Mouse (Mus musculus) kidney, embryonic 16.5 days (tissue): ENCODE measurements at regions not wholly inside any gene's neighbourhood (a gene's known extent, or its start where the extent isn't known, plus 50 kb on each side); places are given as distances from the start of the nearest gene placed in this dataset.

Source experiments
- ATAC-seq: fragments of 200-750 bp; cut with Nextera tagmentation; 2 replicates; pipeline ENCODE4 v1.8.0; 2017; ENCODE audit warnings: moderate TSS enrichment; ENCODE audit not compliant: low FRiP score, low TSS enrichment
- H3K27ac ChIP-seq: fragments of 300-500 bp; sonication (generic); 2 replicates; pipeline ENCODE4 v1.5.1; 2014; ENCODE audit warnings: low read length
- H3K27me3 ChIP-seq: fragments of 300-500 bp; sonication (generic); 2 replicates; pipeline ENCODE4 v1.6.1; 2014; ENCODE audit warnings: low read length, control low read depth, mixed read lengths; ENCODE audit not compliant: insufficient read depth
- H3K36me3 ChIP-seq: fragments of 300-500 bp; sonication (generic); 2 replicates; pipeline ENCODE4 v1.6.1; 2014; ENCODE audit warnings: low read length, control low read depth, mixed read lengths; ENCODE audit not compliant: insufficient read depth
- H3K4me1 ChIP-seq: fragments of 300-500 bp; sonication (generic); 2 replicates; pipeline ENCODE4 v1.6.1; 2014; ENCODE audit warnings: low read length, control low read depth, mixed read lengths; ENCODE audit not compliant: insufficient read depth
- H3K4me2 ChIP-seq: fragments of 300-500 bp; sonication (generic); replicated peaks from 2 replicates; pipeline ENCODE4 v1.6.1; 2014; ENCODE audit warnings: low read depth, low read length
- H3K4me3 ChIP-seq: fragments of 300-500 bp; sonication (generic); 2 replicates; pipeline ENCODE4 v1.5.1; 2014; ENCODE audit warnings: mild to moderate bottlenecking, low read length
- H3K9ac ChIP-seq: fragments of 300-500 bp; sonication (generic); replicated peaks from 2 replicates; pipeline ENCODE4 v1.6.1; 2014; ENCODE audit warnings: low read length
- H3K9me3 ChIP-seq: fragments of 300-500 bp; sonication (generic); 2 replicates; pipeline ENCODE4 v1.6.1; 2016; ENCODE audit warnings: low read length, control low read depth
- WGBS: fragments of 180-500 bp; shearing (Covaris S2); extraction: QIAGEN DNeasy Blood & Tissue Kit; methylation state at CpG from one replicate; pipeline ENCODE4 v1.1.7; 2014; 5-methylcytosine and 5-hydroxymethylcytosine counted together

DNA sequence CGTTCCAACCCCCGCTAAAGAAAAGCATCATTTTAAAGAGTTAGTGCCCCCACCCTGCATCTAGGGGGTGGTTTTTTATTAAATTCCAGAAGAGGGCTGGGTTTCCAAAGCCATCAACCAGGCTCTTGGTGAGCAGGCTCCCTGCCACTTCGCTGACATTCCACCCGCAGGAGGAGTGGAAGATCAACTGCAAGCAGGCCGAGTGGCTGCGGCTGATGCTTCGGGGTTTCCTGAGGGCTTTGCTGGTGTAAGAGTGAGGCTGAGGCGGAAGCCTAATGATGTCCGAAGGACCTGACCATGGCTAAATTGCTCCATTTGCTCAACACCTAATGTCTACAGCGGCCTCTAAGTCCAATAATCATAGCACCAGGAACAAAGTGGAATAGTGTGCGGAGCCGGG, 118.0 kb downstream of the Tmem30b start:
- Histone ChIP-seq H3K36me3 (no peaks in the 10 kb centered on the region), H3K9me3 (no peaks in the 10 kb centered on the region), H3K27ac (no peak overlapping the region), H3K4me3 (peak overlapping the region; percentile 44), H3K4me2 (peak overlapping the region; percentile 62), H3K27me3 (no peaks in the 10 kb centered on the region), H3K4me1 (0 out of 2 replicates have a peak, but pooled peaks cover 3% of the 10 kb centered on the region), H3K9ac (peak overlapping the region; percentile 50; the same call in 1 of the 2 replicates)
- WGBS, result 17% methylated on average over 12 of the region's 12 CpGs
- peak; percentile 61 for ATAC-seq

DNA sequence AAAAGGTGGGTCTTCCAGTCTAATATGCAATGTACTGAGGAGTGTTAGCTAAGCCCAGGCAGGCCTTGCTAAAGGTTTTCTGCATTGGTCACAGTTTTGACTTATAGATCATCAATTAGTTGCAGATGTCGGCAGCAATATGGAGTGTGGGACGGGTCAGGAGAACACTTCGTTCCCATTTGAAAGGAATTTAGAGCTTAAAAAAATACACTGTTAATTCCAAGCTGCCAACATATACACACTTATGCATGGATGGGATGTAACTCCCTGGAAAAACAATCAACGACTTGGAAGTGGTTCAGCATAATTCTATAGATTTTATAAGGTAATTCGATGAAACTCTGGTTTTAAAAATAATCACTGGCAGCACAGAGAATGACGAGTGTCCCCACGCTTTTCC, 121.4 kb downstream of the Tmem30b start:
- no peak overlapping the region for H3K4me3 ChIP-seq
- no peaks in the 10 kb centered on the region for H3K27me3 ChIP-seq
- 0 out of 2 replicates have a peak, but pooled peaks cover 3% of the 10 kb centered on the region for H3K4me1 ChIP-seq
- no peak overlapping the region for H3K27ac ChIP-seq
- H3K9me3 ChIP-seq, result no peaks in the 10 kb centered on the region
- H3K9ac ChIP-seq, result no peak overlapping the region
- 70% methylated on average over 7 of the region's 7 CpGs for WGBS
- no peak overlapping the region for H3K4me2 ChIP-seq
- ATAC-seq, result no peak
- no peaks in the 10 kb centered on the region for H3K36me3 ChIP-seq

DNA sequence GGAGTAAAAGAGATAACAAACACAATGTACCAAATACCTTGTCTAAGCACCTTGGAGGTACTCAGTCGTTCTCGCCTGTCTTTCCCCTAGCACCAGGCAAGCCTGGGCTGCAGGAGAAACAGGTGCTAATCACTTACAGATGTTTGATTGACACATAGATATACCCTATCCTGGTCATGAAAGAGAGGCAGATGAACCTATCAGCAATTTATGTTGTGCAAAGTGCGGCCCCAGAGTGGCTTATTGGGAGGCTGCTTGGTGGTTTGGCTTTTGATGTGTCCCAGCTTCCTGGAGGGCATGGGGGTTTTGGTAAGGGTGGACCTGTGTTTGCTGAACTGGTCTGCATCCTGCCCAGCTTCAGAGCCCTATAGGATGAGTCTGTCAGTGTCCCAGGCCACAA, 129.1 kb downstream of the Tmem30b start:
- Histone ChIP-seq H3K4me2 (no peak overlapping the region), H3K9ac (no peak overlapping the region), H3K36me3 (no peaks in the 10 kb centered on the region), H3K4me3 (no peak overlapping the region), H3K27ac (no peak overlapping the region), H3K4me1 (peaks cover 9% of the 10 kb centered on the region), H3K9me3 (no peaks in the 10 kb centered on the region), H3K27me3 (0 out of 2 replicates have a peak, but pooled peaks cover 3% of the 10 kb centered on the region)
- WGBS, result 89% methylated on average over 3 of the region's 3 CpGs
- ATAC-seq, result no peak

DNA sequence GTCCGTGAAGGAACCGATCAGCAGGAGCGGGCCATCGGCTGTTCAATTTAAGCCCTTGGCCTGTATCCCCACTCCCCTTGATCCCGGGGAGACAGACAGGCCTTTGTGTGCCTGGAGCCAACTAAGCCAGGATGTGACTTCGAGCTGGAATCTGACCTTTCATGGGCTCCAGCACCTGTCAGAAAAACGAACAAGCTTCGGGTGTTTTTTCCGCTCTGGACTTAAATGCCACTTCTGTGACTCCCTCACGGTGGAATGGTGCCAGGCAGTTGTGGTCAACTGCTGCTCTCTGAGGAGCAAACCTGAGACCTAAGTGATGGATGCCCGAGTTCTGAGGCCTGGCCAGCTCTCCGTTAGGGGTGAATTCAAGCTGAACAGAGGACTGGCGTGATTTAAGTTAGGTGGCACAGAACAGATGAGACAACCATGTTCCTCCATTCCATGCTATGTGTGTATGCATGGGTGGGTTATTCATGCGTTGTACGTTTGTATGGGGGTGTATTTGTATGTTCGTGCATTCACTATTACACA, 129.8 kb downstream of the Tmem30b start:
- Histone ChIP-seq H3K4me2 (no peak overlapping the region), H3K36me3 (no peaks in the 10 kb centered on the region), H3K9me3 (no peaks in the 10 kb centered on the region), H3K4me3 (no peak overlapping the region), H3K9ac (no peak overlapping the region), H3K27ac (no peak overlapping the region), H3K4me1 (peaks cover 9% of the 10 kb centered on the region), H3K27me3 (0 out of 2 replicates have a peak, but pooled peaks cover 3% of the 10 kb centered on the region)
- ATAC-seq, result no peak
- WGBS, result 50% methylated on average over 16 of the region's 16 CpGs

DNA sequence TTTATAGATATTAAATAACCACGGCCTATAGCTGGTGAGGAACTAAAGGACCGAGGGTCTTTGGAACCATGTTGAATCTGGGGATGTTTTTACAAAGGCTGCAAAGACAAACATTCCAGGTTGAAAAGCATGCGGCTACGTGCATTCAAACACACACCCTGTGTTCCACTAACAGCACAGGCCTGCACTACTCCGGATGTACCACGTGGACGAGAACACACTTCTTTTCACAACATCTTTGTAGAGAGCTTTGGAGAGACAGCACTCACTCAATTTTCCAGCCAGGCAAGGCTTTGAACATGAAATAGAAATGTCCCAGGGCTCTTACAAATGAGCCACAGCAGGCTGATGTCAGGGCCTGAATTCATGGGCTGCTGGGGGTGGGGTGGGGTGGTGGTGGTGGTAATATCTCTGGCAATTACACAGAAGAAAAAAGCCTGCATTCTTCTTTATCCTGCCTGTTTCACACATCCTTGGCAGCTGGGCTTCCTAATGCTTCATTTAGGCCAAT, 129.3 kb downstream of the Slc38a6 start:
- no peak overlapping the region for H3K4me3 ChIP-seq
- no peak overlapping the region for H3K27ac ChIP-seq
- no peak overlapping the region for H3K4me2 ChIP-seq
- WGBS, result 81% methylated on average over 7 of the region's 7 CpGs
- no peak overlapping the region for H3K9ac ChIP-seq
- no peaks in the 10 kb centered on the region for H3K9me3 ChIP-seq
- H3K4me1 ChIP-seq, result peaks cover 9% of the 10 kb centered on the region
- H3K36me3 ChIP-seq, result no peaks in the 10 kb centered on the region
- 0 out of 2 replicates have a peak, but pooled peaks cover 3% of the 10 kb centered on the region for H3K27me3 ChIP-seq
- no peak for ATAC-seq

DNA sequence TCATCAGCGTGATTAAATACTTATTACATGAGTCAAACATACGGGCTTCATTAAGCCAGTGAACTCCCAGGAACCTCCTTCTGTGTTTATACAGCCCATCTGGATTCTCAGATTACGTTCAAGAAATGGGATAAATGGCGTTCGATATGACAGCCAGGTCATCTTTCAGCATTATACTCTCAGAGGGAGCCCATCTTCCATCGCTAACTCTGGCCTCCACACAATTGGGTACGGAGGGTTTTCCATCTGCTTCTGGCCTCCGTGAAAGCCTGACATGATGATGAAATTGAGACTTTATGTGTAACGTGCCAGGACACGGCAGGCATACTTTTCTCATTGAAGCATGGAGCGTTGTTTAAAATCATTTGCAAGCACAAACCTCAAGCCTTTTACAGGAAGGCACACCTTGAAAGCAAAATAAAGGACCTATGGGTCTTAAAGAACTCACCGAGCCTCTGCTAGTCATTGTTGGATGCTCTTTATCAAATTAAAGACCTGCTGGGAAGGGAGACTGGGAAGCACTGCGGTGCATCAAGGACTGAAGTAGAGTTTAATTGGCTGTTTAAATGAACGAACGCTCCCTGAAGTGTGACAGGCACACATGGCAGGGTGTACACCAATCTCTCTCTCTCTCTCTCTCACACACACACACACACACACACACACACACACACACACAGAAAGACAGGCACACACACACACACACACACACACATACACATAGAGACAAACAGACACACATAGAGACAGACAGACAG, 127.0 kb downstream of the Slc38a6 start:
- ATAC-seq, result no peak
- no peak overlapping the region for H3K27ac ChIP-seq
- H3K4me2 ChIP-seq, result peak overlapping the region; percentile 27; the same call in 1 of the 2 replicates
- H3K36me3 ChIP-seq, result no peaks in the 10 kb centered on the region
- no peak overlapping the region for H3K9ac ChIP-seq
- no peaks in the 10 kb centered on the region for H3K9me3 ChIP-seq
- H3K27me3 ChIP-seq, result 0 out of 2 replicates have a peak, but pooled peaks cover 3% of the 10 kb centered on the region
- H3K4me3 ChIP-seq, result no peak overlapping the region
- WGBS, result 32% methylated on average over 15 of the region's 15 CpGs
- peaks cover 9% of the 10 kb centered on the region for H3K4me1 ChIP-seq

DNA sequence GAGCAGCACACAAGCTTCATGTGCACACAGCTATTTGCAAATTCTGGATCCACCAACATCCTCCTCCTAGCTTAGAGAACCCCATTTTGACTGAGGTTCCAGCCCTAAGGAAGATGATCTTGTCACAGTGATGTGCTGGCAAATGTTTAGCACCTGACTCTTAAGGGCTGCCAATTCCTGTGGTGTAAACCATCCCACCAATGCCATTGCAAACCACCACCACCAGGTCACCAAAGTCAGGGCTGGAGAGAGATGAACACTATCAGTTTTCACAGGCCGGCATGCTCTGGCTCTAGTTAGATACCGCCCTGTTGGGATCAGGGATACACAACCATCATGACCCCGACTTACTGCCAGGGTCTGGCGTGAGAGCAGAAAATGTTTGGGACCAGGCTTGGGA, 125.9 kb downstream of the Slc38a6 start:
- ATAC-seq, result no peak
- Histone ChIP-seq H3K27ac (no peak overlapping the region), H3K4me2 (no peak overlapping the region), H3K4me3 (no peak overlapping the region), H3K36me3 (no peaks in the 10 kb centered on the region), H3K4me1 (peaks cover 9% of the 10 kb centered on the region), H3K9ac (no peak overlapping the region), H3K27me3 (0 out of 2 replicates have a peak, but pooled peaks cover 3% of the 10 kb centered on the region), H3K9me3 (no peaks in the 10 kb centered on the region)
- WGBS, result 60% methylated on average over 4 of the region's 4 CpGs

DNA sequence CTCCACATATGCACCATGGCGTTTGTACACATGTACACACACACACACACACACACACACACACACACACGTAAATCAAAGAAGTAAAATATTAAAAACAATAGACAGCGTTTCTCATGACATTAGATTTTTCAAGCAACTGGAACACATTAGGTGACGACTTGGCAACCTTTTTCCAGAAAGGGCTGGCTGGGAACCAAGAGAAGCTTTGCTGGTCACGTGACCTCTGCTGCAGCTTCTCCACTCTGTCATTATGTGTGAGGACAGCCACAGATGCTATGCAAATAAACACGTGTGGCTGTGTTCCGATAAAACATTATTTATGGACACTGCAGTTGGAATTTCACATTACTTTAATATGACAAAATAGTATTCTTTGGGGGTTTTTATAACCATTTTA, 124.3 kb downstream of the Slc38a6 start:
- Histone ChIP-seq H3K27ac (no peak overlapping the region), H3K4me2 (no peak overlapping the region), H3K4me3 (no peak overlapping the region), H3K9me3 (no peaks in the 10 kb centered on the region), H3K4me1 (peaks cover 9% of the 10 kb centered on the region), H3K9ac (no peak overlapping the region), H3K27me3 (0 out of 2 replicates have a peak, but pooled peaks cover 3% of the 10 kb centered on the region), H3K36me3 (no peaks in the 10 kb centered on the region)
- WGBS, result 60% methylated on average over 7 of the region's 7 CpGs
- no peak for ATAC-seq

GRCm38 (mm10) chr12:73409481-73410085, 123.0 kb downstream of the Slc38a6 start:
- no peak overlapping the region for H3K9ac ChIP-seq
- ATAC-seq, result no peak
- 90% methylated on average over 4 of the region's 4 CpGs for WGBS
- H3K36me3 ChIP-seq, result no peaks in the 10 kb centered on the region
- H3K9me3 ChIP-seq, result no peaks in the 10 kb centered on the region
- H3K4me2 ChIP-seq, result no peak overlapping the region
- no peak overlapping the region for H3K4me3 ChIP-seq
- 0 out of 2 replicates have a peak, but pooled peaks cover 3% of the 10 kb centered on the region for H3K27me3 ChIP-seq
- no peak overlapping the region for H3K27ac ChIP-seq
- peaks cover 13% of the 10 kb centered on the region for H3K4me1 ChIP-seq
